Mouse (Mus musculus) ovary, postnatal 36 days (tissue): ENCODE measurements around the gene Pdcd7.

Experiments
- DNase-seq: peaks from one replicate; pipeline ENCODE4 v3.0.0; 2022; ENCODE audit warnings: low spot score, mixed read lengths

Pdcd7 gene

DNA sequence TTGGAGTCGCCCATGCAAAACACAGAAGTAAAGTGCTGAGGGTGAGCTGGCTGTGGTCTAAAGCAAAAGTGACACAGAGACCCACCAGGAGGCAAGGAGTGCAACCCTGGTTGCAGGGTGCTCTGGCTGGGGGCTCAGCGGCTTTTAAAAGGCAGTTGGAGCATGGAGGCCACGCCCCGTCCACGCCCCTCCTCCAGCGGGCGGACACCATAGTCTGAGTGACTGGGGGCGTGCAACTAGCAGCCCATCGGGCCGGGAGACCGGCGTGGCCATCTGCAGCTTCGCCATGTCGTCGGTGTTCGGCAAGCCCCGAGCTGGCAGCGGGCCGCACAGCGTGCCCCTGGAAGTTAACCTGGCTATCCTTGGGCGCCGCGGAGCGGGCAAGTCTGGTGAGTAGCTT lies 52.4 kb downstream of the Pdcd7 start, which contains the start of gene Rasl12:
Gene Rasl12 (plus strand): TSS at position 228 of the 400 bp plus-strand sequence.
- DNase-seq, result peak; percentile 73

DNA sequence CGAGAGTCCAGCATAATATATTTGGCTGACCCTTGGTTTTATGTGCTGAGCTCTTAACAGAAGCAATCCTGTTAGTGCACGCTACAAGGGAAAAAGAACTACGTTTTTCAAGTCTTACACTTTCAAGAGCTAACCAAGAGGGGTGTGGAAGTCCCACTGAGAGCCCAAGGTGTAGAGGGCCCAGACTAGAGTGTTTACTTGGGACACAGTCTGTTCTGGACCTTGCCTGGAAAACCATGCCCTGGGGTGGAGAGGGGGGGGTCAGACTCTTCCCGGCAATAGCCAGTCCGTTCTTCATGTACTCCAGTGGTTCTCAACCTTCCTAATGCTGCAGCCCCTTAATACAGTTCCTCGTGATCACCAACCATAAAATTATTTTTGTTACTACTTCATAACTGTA lies 54.0 kb downstream of the Pdcd7 start:
- no peak for DNase-seq

DNA sequence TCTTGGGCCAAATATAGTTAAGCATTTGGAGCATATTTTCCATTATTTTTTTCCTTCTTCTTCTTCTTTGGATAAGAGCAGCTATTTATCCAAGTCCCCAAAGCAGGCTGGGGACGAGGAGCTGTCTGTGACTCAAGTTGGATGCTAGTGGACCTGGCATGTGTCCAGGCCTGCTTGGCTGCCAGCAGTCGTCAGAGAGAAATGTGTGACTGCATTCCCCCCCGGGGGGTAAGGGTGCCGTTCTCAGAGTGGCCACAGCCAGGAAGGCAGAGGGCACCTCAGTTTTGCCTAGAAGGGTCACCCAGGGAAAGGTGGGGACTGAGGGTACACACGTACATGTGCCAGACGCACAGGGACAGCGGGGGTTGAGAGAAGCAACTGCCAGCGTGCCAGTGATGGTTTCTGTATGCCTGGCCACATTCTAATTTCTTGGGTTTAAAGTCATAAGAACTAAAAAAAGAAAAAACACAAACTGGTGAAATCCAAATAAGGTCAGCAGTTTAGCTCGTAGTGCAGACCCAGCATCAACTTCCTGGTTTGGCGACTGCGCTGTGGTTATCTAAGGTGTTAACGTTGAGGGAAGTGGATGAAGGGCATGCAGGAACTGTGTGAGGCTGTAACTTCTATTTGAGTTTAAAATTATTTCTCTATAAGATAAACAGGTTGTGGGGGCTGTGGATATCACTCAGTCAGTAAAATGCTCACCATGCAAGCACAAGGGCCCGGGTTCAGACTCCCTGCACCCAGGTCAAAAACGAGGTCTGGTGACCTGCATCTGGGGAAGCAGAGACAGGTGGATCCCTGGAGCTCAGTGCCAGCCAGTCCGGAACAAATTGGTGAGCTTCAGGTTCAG lies 58.7 kb downstream of the Pdcd7 start:
- peak; percentile 55 for DNase-seq

- DNase-seq, result no peak
Measured at GRCm38 (mm10) chr9:65405184-65405449, 59.2 kb downstream of the Pdcd7 start.

DNA sequence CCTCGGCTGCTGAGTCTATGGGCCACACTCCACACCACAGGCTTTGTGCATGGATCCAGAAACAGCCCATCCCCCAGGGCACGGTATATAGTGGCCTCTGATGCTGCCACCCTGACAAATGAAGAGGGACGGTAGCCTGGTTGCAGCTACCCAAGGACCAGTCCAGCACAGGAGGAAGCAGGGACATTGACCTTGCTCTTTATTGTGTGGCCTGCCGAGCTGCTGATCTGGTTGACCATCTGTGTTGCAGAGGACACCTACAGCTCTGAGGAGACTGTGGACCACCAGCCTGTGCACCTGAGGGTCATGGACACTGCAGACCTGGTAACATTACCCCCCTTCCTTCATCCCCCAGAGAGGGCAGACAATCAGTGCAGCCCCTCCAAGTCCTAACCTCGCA lies 61.4 kb downstream of the Pdcd7 start:
- no peak for DNase-seq

DNA sequence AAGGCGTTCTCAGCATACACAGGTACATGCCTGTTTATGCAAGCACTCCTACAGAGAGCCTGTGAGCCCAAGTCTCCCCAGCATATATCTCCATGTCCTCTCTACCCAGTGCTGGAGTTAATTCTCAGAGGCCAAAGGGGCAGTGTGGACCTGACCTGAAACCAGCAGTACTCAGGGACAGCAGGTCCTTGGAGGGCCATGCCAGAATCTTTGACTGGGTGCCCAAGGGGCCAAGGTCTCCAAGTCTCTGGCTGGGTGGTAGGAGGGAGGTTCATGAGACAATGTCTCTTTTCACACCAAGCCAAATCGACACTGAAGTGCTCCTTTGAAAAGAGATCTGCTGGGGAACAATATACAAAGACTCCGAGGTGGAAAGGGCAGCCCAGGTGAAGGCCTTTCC lies 62.0 kb downstream of the Pdcd7 start:
- DNase-seq, result peak; percentile 32

DNA sequence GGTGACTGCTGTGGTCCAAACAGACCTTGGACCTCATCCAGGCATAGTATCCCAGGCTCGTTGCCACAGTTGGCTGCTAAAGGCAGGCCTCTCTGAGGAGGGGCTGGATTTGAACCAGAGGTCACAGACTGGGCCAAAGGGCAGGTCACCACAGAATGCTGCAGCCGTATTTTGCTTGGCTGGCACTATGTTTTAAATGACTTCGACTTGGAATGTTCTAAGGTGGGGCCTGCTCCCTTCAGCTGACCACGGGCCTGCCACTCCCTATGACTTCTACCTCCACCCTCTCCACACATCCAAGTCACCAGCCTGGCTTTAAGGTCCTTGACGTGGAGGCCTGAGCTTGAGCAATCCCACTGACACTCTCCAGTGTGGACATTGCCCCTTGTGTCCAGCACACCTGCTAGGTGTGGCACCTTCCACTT lies 63.0 kb downstream of the Pdcd7 start:
- DNase-seq, result no peak
